Mouse (Mus musculus): Measurements from ENCODE around the gene Plin5.

Plin5 gene

GRCm38 (mm10) chr17:56117251-56117710 lies at the start of gene Plin5:
Gene Plin5, minus strand, starts transcription at chr17:56117596.
- DNase-seq: peak; percentile 61 to 79

- no peak for DNase-seq
Observed at GRCm38 (mm10) chr17:56165671-56166070, 48.3 kb upstream of the Plin5 start.

- peak; percentile 36 to 53 for DNase-seq
Observed at GRCm38 (mm10) chr17:56164510-56164909, 47.1 kb upstream of the Plin5 start.

GRCm38 (mm10) chr17:56163523-56164102 lies 46.2 kb upstream of the Plin5 start:
- no peak for DNase-seq

- DNase-seq: peak; percentile 93 to 96
Observed at GRCm38 (mm10) chr17:56162231-56162774, 44.9 kb upstream of the Plin5 start, which contains the start of gene Tnfaip8l1. Gene Tnfaip8l1, plus strand, starts transcription at chr17:56162477.

GRCm38 (mm10) chr17:56159729-56160128 lies 42.3 kb upstream of the Plin5 start:
- DNase-seq: peak; percentile 66 to 72

- DNase-seq: peak in 1 of 2 experiments; percentile 74
Observed at GRCm38 (mm10) chr17:56153643-56154042, 36.2 kb upstream of the Plin5 start.

- DNase-seq: no peak
Observed at GRCm38 (mm10) chr17:56149897-56150296, 32.5 kb upstream of the Plin5 start.

GRCm38 (mm10) chr17:56148790-56149618 lies 31.6 kb upstream of the Plin5 start:
- no peak for DNase-seq

- no peak for DNase-seq
Observed at GRCm38 (mm10) chr17:56148280-56148679, 30.9 kb upstream of the Plin5 start.

- no peak for DNase-seq
Observed at GRCm38 (mm10) chr17:56147420-56147819, 30.0 kb upstream of the Plin5 start.

- DNase-seq: no peak
Observed at GRCm38 (mm10) chr17:56146131-56146530, 28.7 kb upstream of the Plin5 start.

- no peak for DNase-seq
Observed at GRCm38 (mm10) chr17:56144546-56144945, 27.1 kb upstream of the Plin5 start.

GRCm38 (mm10) chr17:56141702-56142605 lies 24.6 kb upstream of the Plin5 start:
- DNase-seq: peak; percentile 81 to 82

GRCm38 (mm10) chr17:56139858-56140595 lies 22.6 kb upstream of the Plin5 start, which contains the start of gene Sema6b:
Gene Sema6b, minus strand, starts transcription at chr17:56140343.
- DNase-seq: peak; percentile 91

GRCm38 (mm10) chr17:56139355-56139754 lies 22.0 kb upstream of the Plin5 start:
- DNase-seq: peak in 1 of 2 experiments; percentile 47

- peak in 1 of 2 experiments; percentile 64 for DNase-seq
Observed at GRCm38 (mm10) chr17:56137839-56138613, 20.6 kb upstream of the Plin5 start.

GRCm38 (mm10) chr17:56136558-56136957 lies 19.2 kb upstream of the Plin5 start:
- DNase-seq: no peak

GRCm38 (mm10) chr17:56134463-56134971 lies 17.1 kb upstream of the Plin5 start:
- DNase-seq: peak; percentile 72 to 83
